Mouse (Mus musculus): ENCODE measurements at regions not wholly inside any gene's neighbourhood (a gene's known extent, or its start where the extent isn't known, plus 50 kb on each side); places are given as distances from the start of the nearest gene placed in this dataset.

DNA sequence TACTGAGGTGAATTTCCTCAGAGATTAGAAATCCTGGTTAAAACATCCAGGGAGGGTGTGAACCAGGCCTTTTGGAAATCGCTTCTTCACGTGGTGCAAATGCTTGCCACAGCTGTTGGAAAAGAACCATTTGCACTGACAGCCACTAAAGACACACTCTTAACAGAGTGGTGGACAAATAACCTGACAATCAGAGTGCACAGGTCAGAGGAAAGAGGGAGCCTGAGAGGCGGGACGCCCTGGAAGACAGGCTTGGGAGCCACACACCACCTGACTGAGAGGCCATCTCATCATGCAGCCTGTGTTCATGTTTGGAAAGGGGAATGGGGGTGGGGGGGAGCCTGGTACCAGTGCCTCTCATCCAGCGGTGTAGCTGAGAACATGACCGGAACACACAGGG is 87.0 kb upstream of the Gm11983 start:
- no peak for DNase-seq (ENCODE audit: low spot score in 2 of 2)

- DNase-seq (ENCODE audit: low spot score in 2 of 2) = no peak
Measured at GRCm38 (mm10) chr11:6923917-6924316, 86.5 kb upstream of the Gm11983 start.

DNA sequence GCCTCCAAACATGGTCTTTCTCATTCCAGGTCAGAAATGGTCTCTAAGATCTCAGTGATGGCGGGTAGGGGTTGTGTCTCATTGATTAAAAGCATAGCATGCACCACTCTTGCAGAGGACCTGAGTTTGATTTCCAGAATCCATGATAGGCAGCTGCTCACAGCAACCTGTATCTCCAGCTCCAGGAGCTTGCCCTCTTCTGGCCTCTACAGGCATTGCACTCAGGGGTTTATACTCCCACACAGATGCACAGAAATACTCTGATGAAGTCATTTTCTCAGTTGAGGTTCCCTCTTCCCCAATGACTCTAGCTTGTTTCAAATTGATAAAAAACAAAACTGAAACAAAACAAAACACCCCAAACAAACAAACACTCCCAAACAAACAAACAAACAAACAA is 81.1 kb upstream of the Gm11983 start:
- no peak for DNase-seq (ENCODE audit: low spot score in 2 of 2)

- no peak for DNase-seq (ENCODE audit: low spot score in 2 of 2)
Measured at GRCm38 (mm10) chr11:6905630-6906029, 68.2 kb upstream of the Gm11983 start.

- no peak for DNase-seq (ENCODE audit: low spot score in 2 of 2)
Measured at GRCm38 (mm10) chr11:6902991-6903390, 65.5 kb upstream of the Gm11983 start.

- no peak for DNase-seq (ENCODE audit: low spot score in 2 of 2)
Measured at GRCm38 (mm10) chr11:6902271-6902670, 64.8 kb upstream of the Gm11983 start.

GRCm38 (mm10) chr11:6900769-6901481 is 63.5 kb upstream of the Gm11983 start:
- no peak for DNase-seq (ENCODE audit: low spot score in 2 of 2)

- DNase-seq (ENCODE audit: low spot score in 2 of 2) = no peak
Measured at GRCm38 (mm10) chr11:6900357-6900756, 62.9 kb upstream of the Gm11983 start.

DNA sequence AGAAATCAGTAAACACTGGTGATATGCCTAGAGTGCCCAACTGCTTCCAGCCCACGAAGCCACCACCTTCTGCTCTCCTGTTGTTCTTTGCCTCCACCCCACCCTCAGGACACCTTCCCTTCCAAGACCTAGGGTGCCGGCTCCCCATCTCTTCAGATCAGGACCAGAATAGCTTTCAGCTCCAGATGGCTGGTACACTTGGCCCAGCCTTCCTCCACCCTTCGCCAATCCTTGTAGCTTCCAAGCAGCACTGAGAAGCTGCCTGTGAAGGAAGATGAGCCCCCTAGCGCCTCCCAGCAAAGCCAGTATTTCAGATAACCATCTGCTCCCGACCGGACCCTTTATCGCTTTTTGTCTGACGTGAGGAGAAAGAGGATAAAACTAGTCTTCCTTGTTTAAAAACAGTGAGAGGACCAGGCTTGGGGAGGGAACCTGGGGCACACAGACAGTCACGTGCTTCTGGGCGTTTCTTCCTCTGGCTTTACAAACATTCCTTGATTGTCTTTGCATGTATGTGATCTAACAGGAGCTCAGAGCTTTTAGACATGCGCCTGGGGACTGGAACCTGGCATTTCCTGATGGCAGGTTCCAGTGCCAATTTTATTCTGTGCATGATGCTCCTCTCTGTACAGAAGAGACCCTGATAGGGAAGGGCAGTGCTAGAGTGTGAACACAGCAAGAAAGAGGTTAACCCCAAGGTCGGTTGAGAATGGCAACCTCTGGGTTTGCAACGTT is 62.0 kb upstream of the Gm11983 start:
- no peak for DNase-seq (ENCODE audit: low spot score in 2 of 2)

DNA sequence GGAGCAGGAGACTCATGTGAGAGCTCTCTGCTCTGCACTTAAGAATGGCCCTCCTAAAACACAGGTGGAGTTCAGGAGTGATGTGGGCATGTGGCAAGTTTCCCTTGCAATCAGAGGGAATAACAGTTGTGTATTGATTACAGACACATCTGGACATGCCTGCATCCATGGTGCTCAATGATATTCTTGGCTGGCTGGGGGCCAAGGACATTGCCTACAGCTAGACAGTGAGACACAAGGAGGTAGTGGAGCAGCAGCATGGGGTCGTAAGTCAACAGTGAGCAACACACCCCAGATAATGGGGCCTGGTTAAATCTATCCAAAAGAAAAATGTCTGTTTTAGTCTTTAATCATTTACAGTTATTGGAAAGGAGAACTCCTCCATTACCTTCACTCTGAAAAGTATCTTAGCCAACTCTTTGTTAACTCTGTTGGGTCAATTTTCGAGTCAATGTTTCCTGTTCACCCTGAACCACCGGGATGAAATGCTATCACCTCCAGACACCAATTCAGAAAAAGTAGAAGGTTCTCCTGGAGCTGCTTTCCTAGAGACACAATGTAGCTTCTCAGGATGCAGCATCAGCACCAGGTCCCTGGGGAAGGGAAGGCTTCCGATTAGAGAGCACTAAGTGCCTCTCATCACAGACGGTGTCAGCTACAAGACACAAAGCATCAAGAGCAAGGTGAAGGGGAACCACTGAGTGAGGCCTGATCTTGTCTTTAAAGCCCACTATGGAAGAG is 61.1 kb upstream of the Gm11983 start:
- DNase-seq (ENCODE audit: low spot score in 2 of 2) = no peak

DNA sequence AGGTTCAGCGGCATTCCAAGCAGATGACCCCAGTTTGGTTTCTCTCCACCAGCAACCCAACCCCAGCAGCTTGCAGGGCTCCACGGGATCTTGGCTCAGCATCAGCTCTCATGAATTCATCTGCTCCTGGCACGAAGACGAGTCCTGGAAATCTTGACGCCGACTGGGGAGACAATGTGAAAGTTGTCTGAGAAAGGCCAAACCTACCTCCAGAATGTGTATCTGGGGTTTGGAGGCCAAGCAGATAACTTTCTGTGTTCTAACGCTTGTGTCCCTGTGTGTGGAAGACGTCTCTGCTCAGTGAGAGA is 58.3 kb upstream of the Gm11983 start:
- no peak for DNase-seq (ENCODE audit: low spot score in 2 of 2)

- no peak for DNase-seq (ENCODE audit: low spot score in 2 of 2)
Measured at GRCm38 (mm10) chr11:6894911-6895785, 57.7 kb upstream of the Gm11983 start.

- no peak for DNase-seq (ENCODE audit: low spot score in 2 of 2)
Measured at GRCm38 (mm10) chr11:6893734-6894133, 56.3 kb upstream of the Gm11983 start.

DNA sequence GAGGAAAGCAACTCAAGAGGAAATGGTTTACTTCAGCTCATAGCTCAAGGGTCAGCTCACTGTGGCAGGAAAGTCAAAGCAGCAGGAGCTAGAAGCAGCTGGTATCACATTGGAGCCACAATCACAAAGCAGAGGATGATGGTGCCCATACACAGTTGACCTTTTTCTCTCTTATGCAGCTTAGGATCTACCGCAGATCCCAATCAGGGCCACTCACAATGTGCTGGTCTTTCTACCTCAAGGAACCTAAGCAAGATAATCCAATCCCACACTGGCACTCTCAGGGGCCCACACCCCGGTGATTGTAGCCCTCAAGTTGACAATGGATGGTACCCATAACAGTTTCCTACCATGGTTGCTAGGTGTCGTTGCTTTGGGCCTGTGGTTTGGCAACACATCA is 55.6 kb upstream of the Gm11983 start:
- no peak for DNase-seq (ENCODE audit: low spot score in 2 of 2)

GRCm38 (mm10) chr11:6890450-6890849 is 53.0 kb upstream of the Gm11983 start:
- no peak for DNase-seq (ENCODE audit: low spot score in 2 of 2)

DNA sequence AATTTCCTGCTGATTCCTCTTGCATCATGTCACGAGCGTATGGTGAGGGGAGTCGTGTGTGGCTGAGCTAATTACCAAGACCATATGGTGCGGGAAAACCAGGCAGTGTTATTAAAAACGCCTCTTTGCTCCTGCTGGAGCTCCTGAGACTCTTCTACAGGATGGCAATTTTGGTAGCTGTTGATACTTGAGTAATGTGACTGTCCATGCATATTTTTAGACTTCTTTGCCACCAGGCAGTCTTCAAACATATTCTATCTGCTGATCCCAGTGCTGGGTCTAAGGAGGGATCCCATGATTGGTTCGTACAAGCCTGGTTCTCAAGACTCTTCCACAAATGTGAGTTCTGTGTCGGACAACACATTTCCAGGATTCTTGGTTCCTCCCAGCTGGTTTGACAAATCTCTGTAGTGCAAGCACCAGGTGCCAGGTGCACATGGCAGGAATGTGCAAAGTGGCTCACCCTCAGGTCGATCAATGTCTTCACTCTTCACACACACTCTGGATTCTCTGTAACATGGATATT is 52.3 kb upstream of the Gm11983 start:
- no peak for DNase-seq (ENCODE audit: low spot score in 2 of 2)

GRCm38 (mm10) chr11:6889120-6889519 is 51.7 kb upstream of the Gm11983 start:
- DNase-seq (ENCODE audit: low spot score in 2 of 2) = no peak
